Mouse (Mus musculus) kidney, postnatal 36 days (tissue): ENCODE data around the gene Trpt1.

Experiments
- DNase-seq, 2 experiments: peaks; one replicate each; pipeline ENCODE4 v3.0.0; 2021 to 2022; ENCODE audit warnings: mixed read lengths in 2 of 2

Trpt1 gene

DNA sequence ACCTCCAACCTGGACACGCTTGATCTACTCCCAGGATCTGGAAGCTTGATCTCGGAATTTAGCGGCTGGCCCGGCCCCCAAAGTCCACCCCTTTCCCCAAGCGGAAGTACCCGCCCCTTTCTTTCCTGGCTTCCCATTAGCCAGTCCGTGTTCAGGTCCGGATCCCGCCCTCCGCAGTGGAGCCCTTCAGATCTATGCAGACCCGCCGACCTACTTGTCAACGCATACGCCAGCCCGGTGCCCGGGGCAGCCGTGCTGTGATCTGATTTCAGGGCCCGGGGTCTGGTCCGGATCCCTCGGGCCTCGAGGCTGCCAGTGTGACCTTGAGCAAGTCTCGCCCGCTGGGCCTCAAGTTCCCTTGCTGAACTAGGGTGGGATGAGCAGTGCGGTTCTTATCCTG lies at the start of gene Trpt1, which contains the start of gene Nudt22:
TSS of gene Trpt1 (plus strand) at position 126 of the 400 bp plus-strand sequence.
TSS of gene Nudt22 (minus strand) at position 112 of the 400 bp plus-strand sequence.
- DNase-seq = peak; percentile 95 to 96

DNA sequence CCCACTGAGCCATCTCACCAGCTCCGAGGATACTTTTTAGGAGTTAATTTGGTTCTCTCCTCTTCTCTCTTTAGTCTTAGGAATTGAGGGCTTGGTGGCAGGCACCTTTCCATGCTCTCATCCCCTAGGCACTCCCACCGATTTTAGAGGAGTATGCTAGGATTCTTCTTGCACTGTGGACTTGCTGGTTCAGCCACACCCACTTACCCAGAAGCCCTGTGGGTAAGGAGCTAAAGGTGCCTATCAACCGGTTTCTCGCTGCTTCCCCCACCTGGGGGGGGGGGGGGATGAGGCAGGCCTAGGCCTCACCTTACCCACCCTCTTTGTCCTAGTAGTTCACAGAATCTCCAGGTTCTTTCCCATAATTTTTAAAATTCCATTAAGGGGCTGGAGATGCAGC lies 48.2 kb upstream of the Trpt1 start:
- DNase-seq = no peak

DNA sequence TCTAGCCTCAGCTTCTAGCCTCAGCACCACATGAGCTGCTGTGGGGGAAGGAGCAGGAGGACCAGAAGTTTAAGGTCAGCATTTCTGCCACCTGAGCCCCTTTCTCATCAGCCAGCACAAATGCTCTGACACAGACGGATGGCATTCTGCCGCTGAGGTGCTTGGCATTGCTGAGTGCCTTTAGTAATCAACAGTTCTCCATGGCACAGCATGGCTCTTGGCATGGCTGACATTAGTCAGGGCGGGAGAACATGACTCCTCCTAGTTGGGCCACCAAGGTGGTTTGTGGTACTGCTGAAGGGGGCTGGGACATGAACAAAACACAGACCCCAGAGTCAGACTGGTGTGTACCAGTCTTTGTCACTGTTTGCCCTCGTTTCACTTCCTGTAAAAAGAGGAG lies 47.7 kb upstream of the Trpt1 start:
- no peak for DNase-seq

DNA sequence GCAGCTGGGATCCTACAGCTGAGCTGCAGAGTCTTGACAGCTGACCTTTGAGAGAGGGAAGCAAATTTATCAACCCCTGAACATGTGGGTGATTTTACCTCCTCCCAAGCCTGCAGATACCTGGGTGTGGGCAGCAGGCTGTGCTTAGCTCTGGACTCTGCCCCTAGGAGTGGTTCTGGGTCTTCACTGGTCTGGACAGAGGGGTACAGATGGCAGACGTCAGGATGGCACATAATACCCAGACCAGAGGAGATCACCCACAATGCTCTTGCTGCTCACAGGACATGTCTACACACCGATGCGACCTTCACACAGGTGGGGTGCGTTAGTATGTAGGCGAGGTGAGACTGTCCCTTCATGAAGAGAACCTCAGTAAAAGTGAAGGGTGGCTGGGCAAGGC lies 46.4 kb upstream of the Trpt1 start:
- DNase-seq = no peak

DNA sequence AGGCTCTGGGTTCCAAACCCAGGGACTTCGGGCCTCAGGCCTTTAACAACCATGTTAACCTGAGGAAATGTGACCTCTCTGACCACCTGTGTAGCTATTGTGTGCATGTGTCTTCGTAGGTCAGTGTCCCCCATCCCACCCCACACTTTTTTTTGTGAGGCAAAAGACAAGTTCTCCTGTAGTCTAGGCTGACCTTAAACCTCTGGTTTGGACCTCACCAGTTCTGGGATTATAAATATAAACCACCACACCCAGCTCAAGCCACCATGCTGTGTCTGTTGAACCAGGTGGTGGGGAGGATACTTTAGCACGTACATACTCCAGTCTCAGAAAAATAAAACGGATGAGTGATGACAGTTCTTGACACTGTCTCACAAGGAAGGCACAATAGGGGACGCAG lies 46.0 kb upstream of the Trpt1 start:
- no peak for DNase-seq

DNA sequence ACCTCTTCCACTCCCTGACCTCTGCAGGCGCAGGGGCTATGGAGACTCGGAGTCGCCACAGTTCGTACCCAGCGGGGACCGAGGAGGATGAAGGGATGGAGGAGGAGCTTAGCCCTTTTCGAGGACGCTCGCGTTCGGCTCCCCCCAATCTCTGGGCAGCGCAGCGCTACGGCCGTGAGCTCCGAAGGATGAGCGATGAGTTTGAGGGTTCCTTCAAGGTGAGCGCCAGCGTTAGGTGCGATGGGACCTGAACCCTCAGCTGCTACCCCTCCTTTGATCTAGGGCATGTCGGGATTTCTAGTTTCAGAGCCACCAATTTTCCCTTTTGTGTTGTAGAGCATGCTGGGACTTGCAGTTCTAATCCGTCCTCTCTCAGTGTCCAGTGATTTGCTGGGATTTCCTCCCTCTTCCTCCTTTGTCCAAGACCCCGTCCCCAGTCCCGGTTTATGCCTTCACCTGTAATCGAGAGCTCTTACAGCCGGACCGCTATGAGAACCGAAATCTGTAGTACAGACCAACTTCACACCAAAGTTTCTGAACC lies 45.2 kb upstream of the Trpt1 start:
- DNase-seq = peak; percentile 63 to 66

DNA sequence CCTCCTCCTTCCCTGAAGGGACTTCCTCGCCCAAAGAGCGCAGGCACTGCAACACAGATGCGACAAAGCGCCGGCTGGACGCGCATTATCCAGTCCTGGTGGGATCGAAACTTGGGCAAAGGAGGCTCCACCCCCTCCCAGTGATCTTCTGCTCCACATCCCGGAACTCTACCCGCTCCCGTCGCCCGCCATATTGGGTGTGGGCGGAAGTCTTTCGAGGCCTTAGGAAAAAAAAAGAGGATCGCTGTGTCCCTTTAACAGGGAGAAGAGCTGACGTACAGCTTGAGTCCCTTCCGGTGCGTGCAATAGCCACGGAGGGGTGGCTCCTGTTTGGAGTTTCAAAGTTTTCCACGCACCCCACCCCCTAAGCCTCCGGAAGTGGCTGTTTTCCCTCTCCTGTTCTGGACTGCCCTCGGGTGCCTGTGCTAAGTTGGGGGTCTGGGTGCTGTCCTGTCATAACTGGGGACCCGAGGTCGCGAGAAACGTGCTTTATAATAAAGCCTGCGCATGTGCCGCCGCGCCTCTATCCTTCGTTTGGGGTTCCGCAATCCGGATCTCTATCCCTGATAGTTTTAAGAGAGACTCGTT lies 44.5 kb upstream of the Trpt1 start:
- DNase-seq = peak; percentile 96 to 97

DNA sequence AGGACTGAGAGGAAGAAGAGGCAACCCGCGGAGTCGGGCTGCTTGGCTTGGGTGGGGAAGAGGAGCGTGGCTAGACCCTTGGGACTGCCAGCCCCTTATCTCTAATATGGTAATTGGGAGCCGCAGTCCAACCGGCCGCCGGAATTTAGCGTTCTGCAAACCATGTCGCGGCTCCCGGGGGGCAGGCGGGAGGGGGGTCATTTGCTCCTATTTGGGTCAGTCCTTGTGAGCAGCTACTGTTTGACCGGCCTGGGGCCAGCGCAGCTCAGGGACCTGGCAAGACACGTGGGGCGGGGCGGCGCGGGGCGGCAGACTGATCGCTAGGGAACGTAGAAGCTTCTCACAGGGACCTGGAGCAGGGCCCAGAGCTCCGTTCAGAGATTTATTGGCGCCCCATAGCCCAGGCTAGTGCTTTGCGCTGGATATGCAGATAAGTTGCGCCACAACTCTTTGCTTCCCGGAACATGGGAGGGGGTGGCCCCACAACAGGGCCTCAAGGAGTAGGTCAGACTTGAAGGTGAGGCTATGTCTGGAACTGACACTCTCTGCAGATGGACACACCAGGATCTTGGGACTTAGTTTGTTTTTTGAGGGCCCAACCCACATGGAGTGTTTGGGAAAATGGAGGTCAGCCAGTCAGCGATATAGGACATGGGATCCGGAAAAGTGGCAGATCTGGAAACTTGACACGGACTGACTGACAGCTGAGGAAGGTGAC lies 43.8 kb upstream of the Trpt1 start:
- DNase-seq = peak; percentile 92 to 93

DNA sequence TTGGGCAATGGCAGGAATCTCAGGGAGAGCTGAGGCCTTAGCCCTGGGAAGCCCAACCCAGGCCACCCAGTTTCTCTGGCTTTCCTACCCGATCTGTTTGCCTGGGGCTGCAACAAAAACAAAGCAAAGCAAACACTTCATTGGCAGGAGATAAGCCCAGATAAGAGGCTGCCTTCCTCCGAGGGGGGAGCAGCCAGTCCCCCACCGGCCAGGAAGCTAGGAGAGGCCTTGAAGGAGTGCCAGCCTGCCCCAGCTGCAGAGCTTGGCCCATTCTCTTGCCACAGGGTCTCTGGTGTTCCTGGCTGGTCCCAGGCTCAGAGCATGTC lies 43.3 kb upstream of the Trpt1 start:
- DNase-seq = peak; percentile 75 to 77

DNA sequence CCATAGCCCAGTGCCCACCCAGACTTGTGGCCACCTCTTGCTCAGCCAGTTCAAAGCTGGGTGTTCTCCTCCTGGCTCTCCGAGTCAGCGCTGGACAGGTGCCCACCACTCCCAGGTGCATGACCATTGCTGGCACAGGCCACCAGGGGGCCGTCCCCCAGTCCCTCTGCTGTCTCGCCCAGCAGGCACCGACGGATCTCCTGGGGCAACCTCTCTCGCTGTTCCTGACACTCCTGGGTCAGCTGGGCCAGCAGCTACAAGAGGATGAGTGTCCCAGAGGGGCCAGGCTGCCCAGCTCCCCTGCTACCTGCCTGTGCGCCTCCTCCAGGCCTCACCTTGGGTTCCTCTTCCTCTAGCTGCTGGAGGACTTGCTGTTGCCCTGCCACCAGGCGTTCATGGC lies 41.9 kb upstream of the Trpt1 start:
- peak; percentile 69 to 86 for DNase-seq

DNA sequence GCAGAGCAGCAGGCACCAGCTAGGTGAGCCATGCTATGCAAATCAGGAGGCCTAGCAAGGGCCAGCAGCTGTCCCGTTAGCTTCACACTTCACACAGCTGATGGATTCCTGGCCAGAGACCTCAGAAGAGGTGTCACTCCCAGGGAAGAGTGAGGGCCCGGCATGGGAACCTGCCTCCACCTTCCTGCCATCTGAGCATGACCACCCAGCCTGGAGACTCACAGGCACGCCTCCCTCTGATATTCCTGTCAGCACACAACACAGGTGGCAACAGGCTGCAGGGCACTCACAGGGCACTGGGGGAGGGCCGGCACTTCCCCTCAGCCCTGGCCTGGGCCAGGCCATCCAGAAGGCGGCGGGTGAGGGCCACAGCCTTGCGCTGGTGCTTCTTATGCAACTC lies 40.5 kb upstream of the Trpt1 start:
- no peak for DNase-seq

DNA sequence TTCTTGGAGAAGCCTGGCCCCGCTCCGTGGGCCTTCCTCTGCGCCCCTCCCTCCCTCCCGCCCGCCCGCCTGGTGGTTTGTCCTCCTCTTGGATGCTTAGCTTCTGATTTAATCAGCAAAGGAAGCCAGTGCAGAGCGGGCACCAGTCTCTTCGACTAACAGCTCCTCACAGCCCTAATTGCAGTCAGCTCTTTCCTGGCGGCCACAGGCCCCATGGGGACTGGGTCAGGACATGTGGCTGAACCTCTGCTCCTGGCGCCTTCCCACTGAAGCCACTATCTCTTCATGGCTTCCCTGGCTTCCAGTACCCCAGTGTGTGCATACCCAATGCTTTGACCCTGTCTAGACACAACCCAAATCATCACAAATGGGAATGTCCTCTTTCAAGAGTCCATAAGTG lies 39.5 kb upstream of the Trpt1 start:
- no peak for DNase-seq

DNA sequence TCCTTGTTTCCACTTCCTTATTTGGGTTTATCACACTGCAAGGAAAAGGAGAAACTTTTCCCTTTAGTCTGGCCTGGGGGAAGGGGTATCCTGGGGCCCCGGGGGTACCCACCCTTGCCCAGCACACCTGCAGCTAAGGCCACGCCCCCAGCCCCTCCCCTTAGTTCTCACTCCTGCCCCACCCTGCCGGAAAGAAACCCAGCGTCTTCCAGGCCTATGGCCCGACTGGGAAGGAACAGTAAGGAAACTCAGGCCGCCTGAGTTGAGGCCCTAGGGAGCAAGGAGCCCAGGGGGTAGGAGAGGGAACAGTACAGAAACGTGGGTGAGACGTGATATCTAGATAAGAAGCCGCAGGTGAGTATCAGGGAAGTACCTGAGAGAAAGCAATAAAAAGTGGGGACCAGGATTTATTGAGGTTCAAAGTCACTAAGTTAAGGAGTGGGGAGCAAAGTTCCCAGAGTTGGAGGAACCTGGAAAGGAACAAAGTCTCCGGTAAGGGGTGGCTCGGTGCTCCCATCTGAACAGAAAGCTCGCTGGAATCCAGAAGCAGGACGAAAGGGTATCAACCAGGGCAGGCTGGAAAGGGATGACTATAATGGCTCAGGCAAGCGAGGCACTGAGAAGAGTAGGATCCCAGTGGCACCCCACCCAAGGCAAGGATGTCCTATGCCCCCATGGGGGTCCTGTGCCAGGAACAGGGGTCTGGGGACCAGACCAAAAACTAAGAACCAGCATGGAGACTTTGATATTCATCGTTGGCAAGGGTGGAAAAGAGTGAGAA lies 27.2 kb upstream of the Trpt1 start:
- peak; percentile 48 to 81 for DNase-seq

DNA sequence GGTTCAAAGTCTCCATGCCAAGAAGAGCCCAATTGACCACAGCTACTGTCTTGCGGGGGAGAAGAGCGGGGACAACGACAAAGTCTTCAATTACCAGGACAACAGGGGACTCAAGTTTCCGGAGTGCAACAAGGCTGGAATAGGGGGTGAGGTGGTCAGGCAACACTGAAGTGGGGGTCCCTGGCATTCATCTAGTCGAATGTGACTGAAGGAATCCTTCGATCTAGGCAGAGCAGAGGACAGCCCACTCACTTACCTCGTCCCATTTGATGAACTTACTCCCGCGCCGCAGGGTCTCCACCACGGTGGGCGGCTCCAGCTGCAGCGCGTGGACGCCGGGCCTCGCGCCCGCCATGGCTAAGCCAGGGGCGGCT lies 26.7 kb upstream of the Trpt1 start:
- DNase-seq = no peak

DNA sequence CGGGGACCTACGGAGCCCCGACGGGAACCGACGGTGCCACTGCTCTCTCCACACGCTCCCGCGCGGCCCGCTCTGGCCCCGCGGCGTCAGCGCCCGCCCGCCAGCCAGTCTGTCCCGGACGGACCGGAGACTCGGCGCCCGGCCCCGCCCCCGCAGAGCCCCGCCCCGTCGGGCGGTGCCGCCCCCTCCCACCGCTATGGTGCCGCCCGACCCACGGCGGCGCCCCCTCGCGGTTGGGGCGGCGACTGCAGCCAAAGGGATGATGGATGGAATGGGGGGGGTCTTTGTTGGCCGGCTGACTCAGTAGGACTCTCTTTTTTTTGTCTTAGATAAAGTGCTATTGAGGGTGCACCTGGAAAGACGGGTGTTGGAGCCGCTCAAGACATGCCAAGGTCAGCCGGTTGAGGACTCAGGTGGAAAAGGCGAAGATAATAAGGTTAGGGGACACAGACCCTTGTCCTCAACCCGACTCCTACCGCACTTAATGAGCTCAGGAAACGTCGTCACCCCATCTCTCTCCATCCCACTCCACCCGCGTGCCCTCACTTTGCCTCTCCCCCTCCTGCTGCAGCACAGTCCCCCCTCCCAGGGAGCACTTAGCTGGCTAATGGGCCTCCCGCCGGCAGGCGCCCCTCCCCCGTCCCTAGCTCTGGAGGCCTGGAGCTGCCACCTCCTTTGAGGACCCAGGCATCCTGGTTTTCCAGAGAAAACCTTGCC lies 26.1 kb upstream of the Trpt1 start:
- peak; percentile 70 to 93 for DNase-seq

DNA sequence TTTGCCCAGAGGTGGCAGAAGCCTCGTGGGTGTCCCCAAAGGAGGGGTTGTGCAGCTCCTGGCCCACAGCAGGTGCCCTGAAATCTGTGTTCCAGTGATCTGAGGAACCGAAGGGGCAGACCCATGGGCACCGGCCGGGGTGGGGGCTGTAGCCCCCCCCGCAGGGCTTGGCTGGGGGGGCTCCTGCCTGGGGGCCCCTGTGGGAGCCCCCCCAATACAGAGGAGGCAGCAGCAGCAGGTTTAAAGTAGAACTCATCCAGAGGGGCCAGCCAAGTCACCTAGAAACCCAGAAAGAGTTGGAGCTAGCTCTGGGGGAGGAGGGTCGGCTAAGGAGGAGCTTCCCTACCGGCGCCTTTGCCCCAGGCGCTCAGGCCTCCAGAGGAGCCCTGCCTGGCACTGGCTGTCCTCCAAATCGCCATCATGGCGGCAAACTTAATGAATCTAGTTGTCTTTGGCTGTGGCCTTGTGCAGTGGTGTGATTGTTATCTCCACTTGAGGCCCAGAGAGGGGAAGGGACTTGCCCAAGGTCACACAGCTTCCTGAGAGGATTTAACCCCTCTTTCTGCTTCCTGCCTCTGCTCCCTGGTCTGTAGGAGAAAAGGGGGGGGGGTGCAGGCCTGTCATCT lies 25.4 kb upstream of the Trpt1 start:
- DNase-seq = peak in 1 of 2 experiments; percentile 37

DNA sequence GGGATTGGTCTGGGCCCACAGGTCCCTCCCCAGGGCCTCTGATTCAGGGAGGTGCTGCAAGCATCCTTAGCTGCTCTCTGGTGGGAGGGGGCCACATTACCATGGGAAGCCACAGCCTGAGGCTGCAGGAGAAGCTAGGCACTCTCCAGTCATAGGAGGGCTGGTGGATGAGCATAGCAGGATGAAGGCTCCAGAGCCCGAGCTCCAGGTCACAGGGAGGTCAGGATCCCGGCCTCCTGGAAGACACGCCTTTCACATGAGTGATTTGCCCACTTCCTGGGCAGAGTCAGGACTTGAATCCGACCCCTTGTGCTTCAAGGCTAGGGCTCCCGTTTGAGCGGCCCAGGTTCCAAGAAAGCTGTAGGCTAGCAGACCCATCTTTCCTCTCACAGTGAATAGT lies 24.3 kb upstream of the Trpt1 start:
- DNase-seq = no peak

DNA sequence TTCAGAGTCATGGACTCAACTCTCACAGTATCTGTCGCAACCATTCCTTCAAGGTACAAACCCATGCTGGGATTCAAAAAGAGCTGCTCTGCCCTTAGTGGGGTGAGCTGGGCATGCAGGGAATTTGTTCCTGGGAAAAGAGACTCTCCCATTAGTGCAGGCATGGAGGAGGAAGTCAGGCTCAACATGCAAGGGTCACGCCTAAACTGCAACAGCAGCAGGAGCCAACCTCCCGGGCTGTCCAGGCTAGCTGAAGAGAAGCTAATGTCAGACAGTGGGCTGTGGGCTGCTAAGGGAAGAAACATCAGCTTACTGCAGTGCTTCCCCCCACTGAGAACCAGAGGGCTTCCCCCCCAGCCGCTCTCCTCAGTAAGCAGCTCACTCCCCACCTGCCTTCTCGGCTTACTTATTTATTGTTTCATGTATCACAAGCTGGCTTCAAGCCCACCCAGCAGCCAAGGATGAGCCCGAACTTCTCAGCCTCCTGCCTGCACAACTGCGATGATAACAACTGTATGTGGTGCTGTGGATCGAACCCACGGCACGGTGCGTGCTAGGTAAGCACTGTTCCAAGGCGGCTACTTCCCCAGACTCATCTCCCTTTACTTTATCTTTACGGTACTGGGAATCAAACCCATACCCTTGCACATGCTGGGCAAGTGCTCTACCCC lies 23.5 kb upstream of the Trpt1 start:
- no peak for DNase-seq

DNA sequence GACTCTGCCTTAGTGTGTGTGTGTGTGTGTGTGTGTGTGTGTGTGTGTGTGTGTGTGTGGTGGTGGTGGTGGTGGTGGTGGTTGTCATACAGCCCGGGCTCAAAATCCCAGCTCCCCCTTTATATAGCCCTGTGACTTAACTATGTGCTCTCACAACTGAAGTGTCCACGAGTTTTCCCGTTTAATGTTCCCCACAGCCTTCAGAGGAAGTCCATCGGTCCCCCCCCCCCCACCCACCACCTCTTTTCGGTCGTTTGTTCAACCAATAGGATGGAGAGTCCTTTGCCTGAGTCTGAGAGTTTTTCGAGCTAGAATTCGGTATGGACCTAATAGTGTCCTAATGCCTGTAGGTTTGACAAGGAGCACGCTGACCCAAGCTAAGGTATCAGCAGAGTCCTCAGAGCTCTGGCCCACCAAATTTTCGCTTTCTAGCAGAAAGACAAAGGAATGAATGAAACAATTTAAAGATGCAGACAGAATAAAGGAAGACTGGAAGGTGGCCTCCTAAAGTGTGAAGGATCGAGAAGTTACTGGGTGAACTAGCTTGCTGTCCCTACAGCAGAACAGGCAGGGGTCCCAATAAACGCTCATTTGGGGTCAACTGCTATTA lies 22.2 kb upstream of the Trpt1 start:
- DNase-seq = no peak

DNA sequence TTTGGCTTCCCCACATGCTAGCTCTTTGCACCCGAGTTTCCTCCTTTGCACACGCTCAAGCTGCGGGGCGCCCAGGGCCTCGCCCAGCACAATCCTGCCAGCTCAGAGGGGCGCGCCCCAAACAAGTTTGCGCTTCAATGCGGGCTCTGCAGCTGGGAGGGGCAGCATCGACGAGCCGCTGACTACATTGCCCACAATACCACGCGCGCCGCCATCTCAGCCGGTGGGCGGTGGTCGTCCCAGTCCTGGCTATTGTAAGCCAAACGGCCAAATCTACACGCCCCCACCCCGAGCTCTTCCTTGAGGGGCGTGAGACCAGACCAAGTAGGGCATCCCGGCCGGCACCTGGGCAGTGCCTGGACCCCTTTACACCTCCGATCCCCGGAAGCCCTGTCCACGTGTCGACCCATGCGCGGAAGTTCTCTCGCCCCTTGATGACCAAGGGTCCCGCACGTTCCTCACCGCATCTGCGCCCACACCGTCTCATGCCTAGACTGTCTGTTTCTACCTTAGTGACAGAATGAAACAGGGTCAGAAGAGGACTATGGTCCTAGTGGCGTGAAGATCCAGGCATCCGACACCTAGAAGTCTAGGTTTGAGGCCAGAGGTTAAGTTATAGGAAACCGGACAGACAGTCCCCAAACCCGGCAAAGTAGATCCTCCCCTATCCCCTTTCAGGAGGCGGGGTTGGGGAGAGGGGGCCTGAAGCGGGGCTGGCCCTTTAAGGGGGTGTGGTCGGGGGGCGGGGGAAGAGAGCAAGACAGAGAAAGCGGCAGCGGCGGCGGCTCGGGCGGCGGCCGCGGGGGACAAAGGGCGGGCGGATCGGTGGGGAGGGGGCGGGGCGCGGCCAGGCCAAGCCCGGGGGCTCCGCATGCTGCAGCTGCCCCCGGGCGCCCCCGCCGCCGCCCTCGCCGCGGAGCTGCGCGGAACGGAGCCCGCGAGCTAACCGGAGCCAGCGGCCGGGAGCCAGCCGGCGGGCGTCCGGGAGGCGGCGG lies 21.4 kb upstream of the Trpt1 start, which contains the start of gene Ppp1r14b:
TSS of gene Ppp1r14b (plus strand) at position 758 of the 995 bp plus-strand sequence.
- DNase-seq = peak; percentile 82 to 92
